Mouse (Mus musculus) 416B (cell line): ENCODE measurements around the gene Gnb5.
A peak's percentile ranks its signal among the peaks of the same experiment; 100 is the strongest.

Experiments
- DNase-seq: peaks from one replicate; pipeline ENCODE4 v3.0.0; 2011; ENCODE audit warnings: low read depth

Gnb5 gene

GRCm38 (mm10) chr9:75361699-75362098 lies 55.6 kb downstream of the Gnb5 start:
- DNase-seq, result peak; percentile 87

GRCm38 (mm10) chr9:75362201-75362600 lies 56.1 kb downstream of the Gnb5 start:
- DNase-seq, result peak; percentile 96

- DNase-seq, result no peak
Measured at GRCm38 (mm10) chr9:75363001-75363400, 56.9 kb downstream of the Gnb5 start.

GRCm38 (mm10) chr9:75363702-75364101 lies 57.6 kb downstream of the Gnb5 start:
- DNase-seq, result peak; percentile 28

- DNase-seq, result no peak
Measured at GRCm38 (mm10) chr9:75365195-75365594, 59.1 kb downstream of the Gnb5 start.

GRCm38 (mm10) chr9:75366191-75366590 lies 60.1 kb downstream of the Gnb5 start:
- no peak for DNase-seq

- no peak for DNase-seq
Measured at GRCm38 (mm10) chr9:75368779-75369178, 62.7 kb downstream of the Gnb5 start.

- DNase-seq, result no peak
Measured at GRCm38 (mm10) chr9:75375606-75376005, 69.5 kb downstream of the Gnb5 start.

GRCm38 (mm10) chr9:75376428-75376827 lies 70.3 kb downstream of the Gnb5 start:
- DNase-seq, result no peak

- DNase-seq, result peak; percentile 76
Measured at GRCm38 (mm10) chr9:75378774-75379173, 72.7 kb downstream of the Gnb5 start.

- no peak for DNase-seq
Measured at GRCm38 (mm10) chr9:75382825-75383224, 76.7 kb downstream of the Gnb5 start.

GRCm38 (mm10) chr9:75383785-75384184 lies 77.7 kb downstream of the Gnb5 start:
- no peak for DNase-seq

- no peak for DNase-seq
Measured at GRCm38 (mm10) chr9:75384337-75384962, 78.4 kb downstream of the Gnb5 start.

- no peak for DNase-seq
Measured at GRCm38 (mm10) chr9:75385218-75385974, 79.3 kb downstream of the Gnb5 start.

GRCm38 (mm10) chr9:75393251-75393650 lies 87.2 kb downstream of the Gnb5 start:
- DNase-seq, result no peak
